In genomic region chrX:53608879-53609278, GRCm38 (mm10) we compare ENCODE assay signal across 12 mouse cellular contexts. TPM values are rescaled to one million over a fixed set of nuclear protein-coding genes. Genes with fewer than 3 reads are reported as not detected.
DNase-seq lines count a peak whose midpoint lies in the region; ATAC-seq and TF ChIP-seq lines count a peak whose summit lies in the region.
"Not testable (repeated sequence)": the region's sequence is repeated elsewhere in the genome, so short reads cannot be mapped to it uniquely, and the experiment has no call there.
"Had no signal": no experiment of that assay in that cellular context is flagged by ENCODE, and none has a peak within 500 bp of the region (broad histone marks: within the 10 kb centered on the region; RNA-seq: fewer than 3 reads in every experiment).

TSS of gene Gm14597 (minus strand) at chrX:53608979.

- ATAC-seq in embryonic facial prominence, embryonic 14.5 days (ENCODE audit: low read depth); hindbrain, embryonic 15.5 days (ENCODE audit: low FRiP score, low read depth); liver, embryonic 16.5 days (ENCODE audit: low read depth); midbrain, embryonic 14.5 days (ENCODE audit: low FRiP score, low TSS enrichment); stomach, embryonic 14.5 days (ENCODE audit: insufficient number of reproducible peaks, insufficient read depth, low FRiP score, low read depth): not testable (repeated sequence)

- dilution Hi-C loops in CH12.LX (cut with MboI; ENCODE audit: extremely low pct_ligation_motif_present, extremely low pct_unique_long_range_greater_than_20kb, low sequenced_read_pairs) = not testable (repeated sequence)

- 86% methylated on average over 1 of the region's 4 CpGs for WGBS in embryonic facial prominence, embryonic 14.5 days
- WGBS in heart, embryonic 10.5 days = 69% methylated on average over 3 of the region's 4 CpGs
- 65% methylated on average over 3 of the region's 4 CpGs for WGBS in hindbrain, embryonic 15.5 days
- WGBS in liver, embryonic 16.5 days (ENCODE audit: insufficient replicate concordance) = 77% methylated on average over 3 of the region's 4 CpGs
- 62% methylated on average over 3 of the region's 4 CpGs for WGBS in midbrain, embryonic 14.5 days
- 81% methylated on average over 3 of the region's 4 CpGs for WGBS in stomach, embryonic 14.5 days

- TF ChIP-seq RAD21 in CH12.LX (IDR thresholded peaks at IDR 0.05; ENCODE audit: low read depth, low read length) = not testable (repeated sequence)

- intact Hi-C loops in left cerebral cortex, adult 2 months (cut with DNase I) = loop anchor here (5.0 kb wide), 2 partner anchors 63 to 188 kb away; partner anchors contain the start of genes Rtl8b and Xlr

- not testable (repeated sequence) for H3K27ac ChIP-seq in CH12.LX (ENCODE audit: insufficient read depth, low read depth); embryonic facial prominence, embryonic 14.5 days (replicated peaks; ENCODE audit: low read depth, low read length); liver, embryonic 16.5 days (ENCODE audit: low read length); stomach, embryonic 14.5 days (ENCODE audit: low read length)
- H3K27ac ChIP-seq in heart, embryonic 10.5 days = peak within 1 kb of the TSS; percentile 79
- H3K27ac ChIP-seq in hindbrain, embryonic 15.5 days (replicated peaks) = peak within 1 kb of the TSS; percentile 86
- H3K27ac ChIP-seq in left cerebral cortex, adult 2 months = peak within 1 kb of the TSS; percentile 93
- H3K27ac ChIP-seq in midbrain, embryonic 14.5 days (replicated peaks; ENCODE audit: low read depth, low read length) = peak within 1 kb of the TSS; percentile 86

- not testable (repeated sequence) for TF ChIP-seq CTCF in CH12.LX (conservative IDR thresholded peaks at IDR 0.05 in 1 of 2, IDR thresholded peaks at IDR 0.05 in 1 of 2; ENCODE audit: low read depth in 2 of 2, low read length in 2 of 2); left cerebral cortex, adult 2 months (IDR thresholded peaks at IDR 0.05)

- H3K9ac ChIP-seq in CH12.LX (ENCODE audit: insufficient read depth, low read depth) = peak within 1 kb of the TSS; percentile 41; the same call in 1 of the 2 replicates
- peak within 1 kb of the TSS; percentile 64 for H3K9ac ChIP-seq in embryonic facial prominence, embryonic 14.5 days (ENCODE audit: low read depth, low read length)
- H3K9ac ChIP-seq in hindbrain, embryonic 15.5 days = peak within 1 kb of the TSS; percentile 55
- H3K9ac ChIP-seq in liver, embryonic 16.5 days (ENCODE audit: low read depth, low read length) = not testable (repeated sequence)
- H3K9ac ChIP-seq in midbrain, embryonic 14.5 days (replicated peaks; ENCODE audit: low read length) = peak within 1 kb of the TSS; percentile 65
- H3K9ac ChIP-seq in stomach, embryonic 14.5 days (replicated peaks; ENCODE audit: low read depth, low read length) = peak within 1 kb of the TSS; percentile 45; the same call in 1 of the 2 replicates

- H3K4me2 ChIP-seq in CH12.LX (ENCODE audit: insufficient read depth, low read depth, poor library complexity, severe bottlenecking) = peak within 1 kb of the TSS; percentile 25
- peak within 1 kb of the TSS; percentile 54 for H3K4me2 ChIP-seq in embryonic facial prominence, embryonic 14.5 days (ENCODE audit: low read depth, low read length)
- peak within 1 kb of the TSS; percentile 55 for H3K4me2 ChIP-seq in hindbrain, embryonic 15.5 days
- H3K4me2 ChIP-seq in liver, embryonic 16.5 days (ENCODE audit: low read depth, low read length) = peak within 1 kb of the TSS; percentile 44
- H3K4me2 ChIP-seq in midbrain, embryonic 14.5 days (ENCODE audit: low read length) = peak within 1 kb of the TSS; percentile 54
- peak within 1 kb of the TSS; percentile 47 for H3K4me2 ChIP-seq in stomach, embryonic 14.5 days (replicated peaks; ENCODE audit: low read depth, low read length)

- H3K4me1 ChIP-seq in CH12.LX (ENCODE audit: control insufficient read depth in 1 of 2, insufficient read depth in 2 of 2); embryonic facial prominence, embryonic 14.5 days (ENCODE audit: control insufficient read depth, insufficient read depth, low read length); heart, embryonic 10.5 days; hindbrain, embryonic 15.5 days (replicated peaks); liver, embryonic 16.5 days (ENCODE audit: control insufficient read depth, low read depth, low read length); midbrain, embryonic 14.5 days (ENCODE audit: control insufficient read depth, insufficient read depth, low read length); stomach, embryonic 14.5 days (ENCODE audit: control insufficient read depth, insufficient read depth, low read length): not testable (repeated sequence)

- H3K79me2 ChIP-seq in CH12.LX (replicated peaks; ENCODE audit: control insufficient read depth, extremely low read depth, insufficient read depth, poor library complexity, severe bottlenecking) = not testable (repeated sequence)

- not testable (repeated sequence) for H3K27me3 ChIP-seq in CH12.LX (replicated peaks); embryonic facial prominence, embryonic 14.5 days (replicated peaks; ENCODE audit: control insufficient read depth, insufficient read depth, low read length); heart, embryonic 10.5 days (ENCODE audit: insufficient read depth, poor library complexity, severe bottlenecking); hindbrain, embryonic 15.5 days; liver, embryonic 16.5 days (ENCODE audit: control insufficient read depth, insufficient read depth, low read depth, low read length); midbrain, embryonic 14.5 days (ENCODE audit: control insufficient read depth, insufficient read depth, low read length); stomach, embryonic 14.5 days (ENCODE audit: control insufficient read depth, insufficient read depth, low read length)

- DNase-seq in CH12.LX (ENCODE audit: extremely low read depth); embryonic facial prominence, embryonic 14.5 days (ENCODE audit: low spot score); heart, embryonic 10.5 days (ENCODE audit: low spot score); left cerebral cortex, adult 2 months (ENCODE audit: extremely low spot score in 1 of 2, low spot score in 2 of 2); midbrain, embryonic 14.5 days: not testable (repeated sequence)

- TF ChIP-seq POLR2A in CH12.LX (IDR thresholded peaks at IDR 0.05; ENCODE audit: low read depth, low read length) = not testable (repeated sequence)

- TF ChIP-seq EP300 in CH12.LX (IDR thresholded peaks at IDR 0.05; ENCODE audit: low read length) = not testable (repeated sequence)

- in situ Hi-C loops in CH12.LX (cut with MboI; ENCODE audit: low pct_ligation_motif_present, low pct_unique_long_range_greater_than_20kb, low sequenced_read_pairs) = not testable (repeated sequence)

- not testable (repeated sequence) for H3K36me3 ChIP-seq in CH12.LX (replicated peaks in 1 of 2; ENCODE audit: control insufficient read depth in 1 of 2, insufficient read depth in 1 of 2, low read length in 1 of 2); embryonic facial prominence, embryonic 14.5 days (ENCODE audit: control insufficient read depth, insufficient read depth, low read length); heart, embryonic 10.5 days; hindbrain, embryonic 15.5 days; liver, embryonic 16.5 days (ENCODE audit: control insufficient read depth, insufficient read depth); midbrain, embryonic 14.5 days (ENCODE audit: control insufficient read depth, insufficient read depth, low read length); stomach, embryonic 14.5 days (ENCODE audit: control insufficient read depth, insufficient read depth, low read length)

- H3K4me3 ChIP-seq in CH12.LX (replicated peaks in 1 of 3; ENCODE audit: low read depth in 2 of 3, low read length in 2 of 3, poor library complexity in 1 of 3) = peak within 1 kb of the TSS; percentile 37 to 54 (median 51)
- peak within 1 kb of the TSS; percentile 48 for H3K4me3 ChIP-seq in embryonic facial prominence, embryonic 14.5 days (ENCODE audit: low read depth, low read length)
- H3K4me3 ChIP-seq in heart, embryonic 10.5 days = peak within 1 kb of the TSS; percentile 58
- H3K4me3 ChIP-seq in hindbrain, embryonic 15.5 days = peak within 1 kb of the TSS; percentile 49
- peak within 1 kb of the TSS; percentile 60 for H3K4me3 ChIP-seq in left cerebral cortex, adult 2 months
- H3K4me3 ChIP-seq in liver, embryonic 16.5 days (ENCODE audit: low read depth, low read length) = peak within 1 kb of the TSS; percentile 36
- peak within 1 kb of the TSS; percentile 46 for H3K4me3 ChIP-seq in midbrain, embryonic 14.5 days (replicated peaks; ENCODE audit: low read depth, low read length)
- H3K4me3 ChIP-seq in stomach, embryonic 14.5 days (ENCODE audit: low read depth, low read length) = peak within 1 kb of the TSS; percentile 32

- not testable (repeated sequence) for H3K9me3 ChIP-seq in CH12.LX (replicated peaks; ENCODE audit: low read length); embryonic facial prominence, embryonic 14.5 days (ENCODE audit: control insufficient read depth, low read length); heart, embryonic 10.5 days; hindbrain, embryonic 15.5 days; liver, embryonic 16.5 days (replicated peaks; ENCODE audit: control insufficient read depth, low read length); midbrain, embryonic 14.5 days (ENCODE audit: control insufficient read depth, low read length); stomach, embryonic 14.5 days (ENCODE audit: control insufficient read depth, low read depth, low read length)

RNA-seq across cellular contexts. Expression of gene Gm14597, which starts in this region (rescaled TPM):
- total RNA-seq in CH12.LX (2012; rRNA removed) (not detected in 2 replicates), CH12.LX (2014; rRNA removed) (not detected in 2 replicates)
- 0.57 TPM in 1 of 2 replicates, not detected in the other for polyA plus RNA-seq in CH12.LX (2012; ENCODE audit: insufficient read length, low read depth)
- not detected in 2 replicates for polyA plus RNA-seq in embryonic facial prominence, embryonic 14.5 days (2014; fragmentation: Nextera tagmentation; extraction: Ambion mirVana)
- polyA plus RNA-seq in heart, embryonic 10.5 days (2016; fragmentation: Nextera tagmentation; extraction: Ambion mirVana) = not detected in 2 replicates
- not detected in 2 replicates for polyA plus RNA-seq in hindbrain, embryonic 15.5 days (2015; fragmentation: Nextera tagmentation; extraction: Ambion mirVana)
- total RNA-seq in left cerebral cortex, adult 2 months (2021) = not detected
- not detected in 2 replicates for polyA plus RNA-seq in liver, embryonic 16.5 days (2015; fragmentation: Nextera tagmentation; extraction: Ambion mirVana)
- 0.70 TPM in 1 of 2 replicates, not detected in the other for polyA plus RNA-seq in midbrain, embryonic 14.5 days (2014; fragmentation: Nextera tagmentation; extraction: Ambion mirVana)
- not detected in 2 replicates for polyA plus RNA-seq in stomach, embryonic 14.5 days (2014; fragmentation: Nextera tagmentation; extraction: Ambion mirVana)
- total RNA-seq: gastrocnemius, postnatal 25 days; heart, postnatal 4 days; left cerebral cortex, adult 8-10 months; neutrophil, adult 5-6 weeks had no signal
